Mouse (Mus musculus): ENCODE measurements around the gene Scrg1. TPM values are rescaled to one million over a fixed set of nuclear protein-coding genes. Genes with fewer than 3 reads are reported as not detected.
A peak's percentile ranks its signal among the peaks of the same experiment; 100 is the strongest.
"Not testable (repeated sequence)": the region's sequence is repeated elsewhere in the genome, so short reads cannot be mapped to it uniquely, and the experiment has no call there.

Scrg1 gene
- polyA plus RNA-seq, 1 experiment from 2014 or later = not detected

DNA sequence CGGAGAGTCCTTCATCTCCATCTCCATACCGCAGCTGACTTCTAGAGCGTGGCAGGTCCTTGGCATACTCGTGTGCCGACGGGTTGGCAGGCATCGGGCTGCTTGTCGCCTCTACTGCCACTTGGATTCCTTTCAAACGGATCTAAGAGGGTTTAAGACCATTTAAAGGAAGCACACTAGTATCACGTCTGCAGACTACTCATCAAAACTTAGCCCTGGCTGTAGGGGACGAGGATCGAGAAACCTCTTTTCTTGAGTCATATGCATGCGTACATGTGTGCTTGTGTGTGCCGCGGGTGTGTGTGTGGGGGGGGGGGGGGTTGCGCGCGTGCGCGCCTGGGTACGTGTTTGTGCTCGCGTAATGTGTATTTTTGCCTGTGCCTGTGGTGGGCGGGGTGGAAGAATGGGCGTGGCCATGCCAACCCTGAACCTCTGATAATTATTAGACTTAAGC, 32.6 kb downstream of the Scrg1 start:
- WGBS = 0% methylated on average over 25 of the region's 25 CpGs
- H3K27me3 ChIP-seq (replicated peaks; ENCODE audit: control insufficient read depth, insufficient read depth, low read length) = no peaks in the 10 kb centered on the region

DNA sequence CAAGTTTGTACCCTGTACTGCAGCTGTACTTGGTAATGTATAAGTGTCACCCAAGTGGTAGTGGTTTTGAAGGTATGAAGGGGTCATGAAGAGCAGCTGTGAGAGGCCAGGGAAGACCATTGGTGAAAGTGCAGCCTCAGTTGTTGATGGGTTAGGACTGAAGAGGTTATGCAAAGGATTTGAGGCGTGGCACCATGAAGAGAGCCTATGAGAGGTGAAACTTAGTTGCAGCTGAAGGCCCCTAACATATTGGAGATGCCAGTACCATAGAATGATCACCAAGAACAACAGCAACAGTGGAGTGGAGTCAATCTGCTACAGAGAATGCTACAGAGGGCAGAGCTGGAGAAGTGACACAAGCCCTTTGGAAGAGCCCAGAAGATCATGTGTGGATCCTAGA, 33.6 kb downstream of the Scrg1 start:
- Histone ChIP-seq H3K36me3 (ENCODE audit: control insufficient read depth, insufficient read depth, low read length) (no peaks in the 10 kb centered on the region; the same call in 1 of the 2 replicates), H3K4me1 (replicated peaks; ENCODE audit: control insufficient read depth, insufficient read depth, low read length) (peaks cover 4% of the 10 kb centered on the region), H3K9me3 (ENCODE audit: control insufficient read depth, low read length) (no peaks in the 10 kb centered on the region), H3K27ac (ENCODE audit: low read depth, low read length) (no peak overlapping the region), H3K9ac (ENCODE audit: low read depth, low read length) (no peak overlapping the region), H3K4me2 (no peak overlapping the region), H3K27me3 (replicated peaks; ENCODE audit: control insufficient read depth, insufficient read depth, low read length) (no peaks in the 10 kb centered on the region), H3K4me3 (ENCODE audit: low read depth, low read length) (no peak overlapping the region)
- ATAC-seq (replicated peaks; ENCODE audit: low FRiP score) (no peak), DNase-seq (ENCODE audit: low spot score) (no peak)
- 93% methylated on average over 1 of the region's 1 CpGs for WGBS

More for the DNA sequence above, 32.6 kb downstream of the Scrg1 start:
- Histone ChIP-seq H3K36me3 (ENCODE audit: control insufficient read depth, insufficient read depth, low read length) (no peaks in the 10 kb centered on the region; the same call in 1 of the 2 replicates), H3K9ac (ENCODE audit: low read depth, low read length) (peak overlapping the region; percentile 82), H3K4me2 (peak overlapping the region; percentile 89), H3K27ac (ENCODE audit: low read depth, low read length) (peak overlapping the region; percentile 85), H3K4me1 (replicated peaks; ENCODE audit: control insufficient read depth, insufficient read depth, low read length) (peaks cover 4% of the 10 kb centered on the region), H3K4me3 (ENCODE audit: low read depth, low read length) (peak overlapping the region; percentile 94), H3K9me3 (ENCODE audit: control insufficient read depth, low read length) (no peaks in the 10 kb centered on the region)
- ATAC-seq (replicated peaks; ENCODE audit: low FRiP score) (peak; percentile 65), DNase-seq (ENCODE audit: low spot score) (peak; percentile 79)

DNA sequence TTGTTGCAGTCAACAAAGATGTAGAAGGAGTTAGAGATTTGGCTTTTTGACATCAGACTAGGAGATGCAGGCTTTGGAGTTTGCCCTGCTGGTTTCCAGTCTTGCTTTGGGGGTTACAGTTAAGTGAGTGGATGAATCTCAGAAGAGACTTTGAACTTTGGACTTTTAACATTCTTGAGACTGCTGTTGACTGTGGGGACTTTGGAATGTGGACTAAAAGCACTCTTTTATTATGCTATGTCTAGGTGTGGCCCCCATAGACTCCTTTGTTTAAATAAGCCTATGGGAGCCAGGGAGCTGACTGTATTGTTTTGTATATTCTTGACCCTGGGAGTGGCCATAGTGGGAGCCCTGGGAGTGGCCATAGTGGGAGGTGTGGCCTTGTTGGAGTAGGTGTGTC, 34.2 kb downstream of the Scrg1 start:
- no peak for ATAC-seq (replicated peaks; ENCODE audit: low FRiP score)
- Histone ChIP-seq H3K27ac (ENCODE audit: low read depth, low read length) (no peak overlapping the region), H3K4me3 (ENCODE audit: low read depth, low read length) (no peak overlapping the region), H3K4me1 (replicated peaks; ENCODE audit: control insufficient read depth, insufficient read depth, low read length) (peaks cover 4% of the 10 kb centered on the region), H3K9ac (ENCODE audit: low read depth, low read length) (no peak overlapping the region), H3K27me3 (replicated peaks; ENCODE audit: control insufficient read depth, insufficient read depth, low read length) (no peaks in the 10 kb centered on the region), H3K4me2 (no peak overlapping the region), H3K36me3 (ENCODE audit: control insufficient read depth, insufficient read depth, low read length) (no peaks in the 10 kb centered on the region; the same call in 1 of the 2 replicates), H3K9me3 (ENCODE audit: control insufficient read depth, low read length) (no peaks in the 10 kb centered on the region)
- no peak for DNase-seq (ENCODE audit: low spot score)

DNA sequence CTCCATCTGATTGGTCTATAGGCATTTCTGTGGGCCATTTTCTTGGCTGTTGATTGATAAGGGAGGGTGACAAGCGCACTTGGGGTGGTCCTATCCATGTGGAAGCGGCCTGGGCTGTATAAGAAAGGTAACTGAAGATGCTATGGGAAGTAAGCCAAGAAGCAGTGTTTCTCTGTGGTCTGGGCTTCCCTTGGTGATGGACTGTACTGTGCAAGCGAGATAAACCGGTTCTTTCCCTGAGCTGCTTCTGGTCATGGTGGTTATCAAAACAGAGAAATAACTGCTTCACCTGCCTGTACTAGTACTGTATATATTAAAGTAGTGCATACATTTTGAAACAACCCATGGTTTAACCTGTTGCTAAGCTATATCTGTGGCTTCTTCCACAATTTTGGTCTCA, 36.1 kb downstream of the Scrg1 start:
- Histone ChIP-seq H3K36me3 (ENCODE audit: control insufficient read depth, insufficient read depth, low read length) (no peaks in the 10 kb centered on the region; the same call in 1 of the 2 replicates), H3K4me1 (replicated peaks; ENCODE audit: control insufficient read depth, insufficient read depth, low read length) (no peaks in the 10 kb centered on the region), H3K27ac (ENCODE audit: low read depth, low read length) (no peak overlapping the region), H3K4me3 (ENCODE audit: low read depth, low read length) (no peak overlapping the region), H3K9me3 (ENCODE audit: control insufficient read depth, low read length) (no peaks in the 10 kb centered on the region), H3K27me3 (replicated peaks; ENCODE audit: control insufficient read depth, insufficient read depth, low read length) (no peaks in the 10 kb centered on the region), H3K4me2 (no peak overlapping the region), H3K9ac (ENCODE audit: low read depth, low read length) (no peak overlapping the region)
- no peak for ATAC-seq (replicated peaks; ENCODE audit: low FRiP score)
- no peak for DNase-seq (ENCODE audit: low spot score)
- 72% methylated on average over 4 of the region's 4 CpGs for WGBS

DNA sequence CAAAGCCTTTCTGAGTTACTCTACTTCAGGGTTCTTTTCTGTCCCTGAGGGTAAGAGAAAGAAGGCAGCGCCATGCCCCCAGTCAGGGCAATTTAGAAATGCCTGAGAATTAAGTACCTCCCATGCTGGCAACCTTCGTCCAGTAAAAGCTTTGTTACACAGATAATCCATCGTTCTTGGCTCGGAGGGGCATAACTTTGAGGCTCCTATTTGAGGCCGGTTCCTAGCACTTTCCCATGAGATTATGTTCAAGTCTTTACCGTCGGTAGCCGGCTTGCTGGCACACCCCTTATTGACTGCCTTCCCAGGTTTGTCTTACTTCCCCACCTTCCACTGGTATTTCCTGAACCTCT, 42.7 kb downstream of the Scrg1 start:
- H3K9me3 ChIP-seq (ENCODE audit: control insufficient read depth, low read length) = no peaks in the 10 kb centered on the region
- no peaks in the 10 kb centered on the region for H3K4me1 ChIP-seq (replicated peaks; ENCODE audit: control insufficient read depth, insufficient read depth, low read length)
- H3K4me2 ChIP-seq = no peak overlapping the region
- H3K4me3 ChIP-seq (ENCODE audit: low read depth, low read length) = no peak overlapping the region
- peak; percentile 22 for DNase-seq (ENCODE audit: low spot score)
- H3K9ac ChIP-seq (ENCODE audit: low read depth, low read length) = no peak overlapping the region
- H3K27ac ChIP-seq (ENCODE audit: low read depth, low read length) = no peak overlapping the region
- WGBS = 81% methylated on average over 8 of the region's 8 CpGs
- no peaks in the 10 kb centered on the region for H3K27me3 ChIP-seq (replicated peaks; ENCODE audit: control insufficient read depth, insufficient read depth, low read length)
- no peaks in the 10 kb centered on the region for H3K36me3 ChIP-seq (ENCODE audit: control insufficient read depth, insufficient read depth, low read length)
- ATAC-seq (replicated peaks; ENCODE audit: low FRiP score) = no peak

DNA sequence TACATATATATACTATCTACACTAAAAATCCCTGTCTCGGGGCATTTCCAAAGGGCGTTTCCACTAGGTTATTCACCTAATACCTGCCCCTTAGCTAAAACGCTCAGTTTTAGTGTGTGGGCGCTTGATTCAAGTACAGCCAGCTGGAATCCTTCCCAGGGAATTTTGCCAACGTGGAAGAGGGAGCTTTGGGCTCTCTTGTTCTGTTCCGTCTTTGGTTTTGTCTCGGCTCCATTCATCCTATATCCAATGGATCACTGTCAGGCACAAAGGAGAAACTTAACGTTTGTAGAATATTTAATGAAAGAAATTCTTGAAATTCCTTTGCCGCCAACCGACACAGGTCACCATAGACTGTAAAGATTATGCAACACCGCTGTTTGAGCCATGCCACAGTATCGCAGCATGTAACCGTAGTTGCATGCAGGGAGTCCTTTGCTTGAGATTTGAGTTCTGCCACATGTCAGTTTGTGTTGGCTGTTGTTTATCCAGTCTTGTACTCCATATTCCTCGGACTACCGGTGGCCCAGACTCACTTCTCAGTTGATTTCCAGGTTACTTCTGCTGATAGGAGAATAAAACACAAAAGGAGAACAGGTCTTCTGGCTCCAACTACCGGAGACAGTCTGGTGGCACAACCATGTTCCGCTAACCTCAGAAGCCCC, 43.3 kb downstream of the Scrg1 start:
- Histone ChIP-seq H3K9ac (ENCODE audit: low read depth, low read length) (no peak overlapping the region), H3K36me3 (ENCODE audit: control insufficient read depth, insufficient read depth, low read length) (no peaks in the 10 kb centered on the region), H3K27me3 (replicated peaks; ENCODE audit: control insufficient read depth, insufficient read depth, low read length) (no peaks in the 10 kb centered on the region), H3K4me3 (ENCODE audit: low read depth, low read length) (no peak overlapping the region), H3K9me3 (ENCODE audit: control insufficient read depth, low read length) (no peaks in the 10 kb centered on the region), H3K4me2 (no peak overlapping the region), H3K4me1 (replicated peaks; ENCODE audit: control insufficient read depth, insufficient read depth, low read length) (no peaks in the 10 kb centered on the region), H3K27ac (ENCODE audit: low read depth, low read length) (no peak overlapping the region)
- ATAC-seq (replicated peaks; ENCODE audit: low FRiP score) (no peak), DNase-seq (ENCODE audit: low spot score) (peak; percentile 26)
- 77% methylated on average over 17 of the region's 17 CpGs for WGBS

DNA sequence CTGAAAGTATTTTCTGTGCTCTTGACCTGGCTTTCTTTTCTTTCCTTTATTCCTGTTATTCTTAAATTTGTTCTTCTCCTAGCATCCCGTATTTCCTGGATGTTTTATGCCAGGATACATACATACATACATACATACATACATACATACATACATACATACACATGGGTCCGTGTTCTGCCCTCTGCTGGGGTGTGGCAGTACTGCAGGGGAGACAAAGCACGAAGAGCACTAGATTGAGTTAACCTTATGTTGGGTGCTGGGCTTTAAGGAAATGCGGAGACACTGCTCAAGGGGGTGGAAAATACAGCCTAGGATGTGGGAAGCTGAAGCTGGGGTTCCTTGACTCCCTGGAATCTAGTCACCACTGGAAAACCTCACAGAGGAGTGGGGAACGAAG, 47.9 kb downstream of the Scrg1 start:
- H3K4me1 ChIP-seq (replicated peaks; ENCODE audit: control insufficient read depth, insufficient read depth, low read length) = peaks cover 3% of the 10 kb centered on the region; the same call in 1 of the 2 replicates
- no peaks in the 10 kb centered on the region for H3K27me3 ChIP-seq (replicated peaks; ENCODE audit: control insufficient read depth, insufficient read depth, low read length)
- H3K36me3 ChIP-seq (ENCODE audit: control insufficient read depth, insufficient read depth, low read length) = no peaks in the 10 kb centered on the region; the same call in 1 of the 2 replicates
- H3K4me3 ChIP-seq (ENCODE audit: low read depth, low read length) = no peak overlapping the region
- H3K4me2 ChIP-seq = no peak overlapping the region
- H3K9me3 ChIP-seq (ENCODE audit: control insufficient read depth, low read length) = no peaks in the 10 kb centered on the region; the same call in 1 of the 2 replicates
- no peak overlapping the region for H3K27ac ChIP-seq (ENCODE audit: low read depth, low read length)
- 43% methylated on average over 5 of the region's 5 CpGs for WGBS
- H3K9ac ChIP-seq (ENCODE audit: low read depth, low read length) = no peak overlapping the region
- DNase-seq (ENCODE audit: low spot score) (peak; percentile 66), ATAC-seq (replicated peaks; ENCODE audit: low FRiP score) (peak; percentile 64; the same call in 1 of the 2 replicates)

DNA sequence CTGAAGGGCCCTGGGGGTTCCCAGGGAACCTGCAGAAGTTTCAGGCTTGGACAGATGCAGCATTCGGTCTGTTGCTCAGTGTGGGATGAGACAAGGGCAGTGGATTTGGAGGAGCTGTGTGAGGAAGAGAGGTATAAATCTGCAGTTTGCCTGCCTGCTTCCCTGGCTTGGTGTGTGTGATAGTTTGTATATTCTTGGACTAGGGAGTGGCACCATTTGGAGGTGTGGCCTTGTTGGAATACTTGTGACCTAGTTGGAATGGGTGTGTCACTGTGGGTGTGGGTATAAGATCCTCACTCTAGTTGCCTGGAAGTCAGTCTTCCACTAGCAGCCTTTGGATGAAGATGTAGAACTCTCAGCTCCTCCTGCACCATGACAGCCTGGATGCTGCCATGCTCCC, 49.8 kb downstream of the Scrg1 start:
- H3K27me3 ChIP-seq (replicated peaks; ENCODE audit: control insufficient read depth, insufficient read depth, low read length); ATAC-seq (replicated peaks; ENCODE audit: low FRiP score); H3K9me3 ChIP-seq (ENCODE audit: control insufficient read depth, low read length); H3K27ac ChIP-seq (ENCODE audit: low read depth, low read length); H3K4me2 ChIP-seq; H3K36me3 ChIP-seq (ENCODE audit: control insufficient read depth, insufficient read depth, low read length); H3K9ac ChIP-seq (ENCODE audit: low read depth, low read length); H3K4me1 ChIP-seq (replicated peaks; ENCODE audit: control insufficient read depth, insufficient read depth, low read length); H3K4me3 ChIP-seq (ENCODE audit: low read depth, low read length); DNase-seq (ENCODE audit: low spot score): not testable (repeated sequence)
- 85% methylated on average over 1 of the region's 1 CpGs for WGBS

DNA sequence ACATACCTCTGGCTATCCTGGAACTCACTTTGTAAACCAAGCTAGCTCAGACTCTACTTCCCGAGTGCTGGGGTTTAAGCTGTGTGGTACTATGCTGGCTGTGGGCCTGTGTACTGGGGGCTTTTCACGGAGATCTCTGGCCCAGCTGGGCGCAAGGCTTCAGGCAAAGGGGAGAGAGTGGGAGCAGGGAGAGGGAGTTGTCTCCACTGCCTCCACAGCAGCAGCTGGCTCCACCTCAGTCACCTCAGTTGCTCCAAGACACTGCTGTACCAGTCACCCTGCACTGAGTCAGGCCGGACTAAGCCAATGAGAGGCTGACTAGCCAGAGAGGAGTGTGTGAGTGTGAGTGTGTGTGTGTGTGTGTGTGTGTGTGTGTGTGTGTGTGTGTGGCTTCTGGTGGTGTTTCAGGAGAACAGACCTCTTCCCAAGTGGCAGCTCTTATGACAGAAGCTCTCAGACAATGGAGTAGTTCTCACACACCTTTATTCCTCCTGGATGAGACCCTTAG, 51.9 kb downstream of the Scrg1 start:
- no peaks in the 10 kb centered on the region for H3K27me3 ChIP-seq (replicated peaks; ENCODE audit: control insufficient read depth, insufficient read depth, low read length)
- 79% methylated on average over 4 of the region's 4 CpGs for WGBS
- H3K27ac ChIP-seq (ENCODE audit: low read depth, low read length) = no peak overlapping the region
- H3K4me3 ChIP-seq (ENCODE audit: low read depth, low read length) = no peak overlapping the region
- DNase-seq (ENCODE audit: low spot score) (no peak), ATAC-seq (replicated peaks; ENCODE audit: low FRiP score) (no peak)
- peaks cover 7% of the 10 kb centered on the region; the same call in 1 of the 2 replicates for H3K4me1 ChIP-seq (replicated peaks; ENCODE audit: control insufficient read depth, insufficient read depth, low read length)
- H3K36me3 ChIP-seq (ENCODE audit: control insufficient read depth, insufficient read depth, low read length) = no peaks in the 10 kb centered on the region; the same call in 1 of the 2 replicates
- no peak overlapping the region for H3K9ac ChIP-seq (ENCODE audit: low read depth, low read length)
- no peak overlapping the region for H3K4me2 ChIP-seq
- no peaks in the 10 kb centered on the region; the same call in 1 of the 2 replicates for H3K9me3 ChIP-seq (ENCODE audit: control insufficient read depth, low read length)

Measured in liver, embryonic 11.5 days (tissue).